Mouse (Mus musculus) Muller cell, postnatal 12 days (primary cell): ENCODE results near the gene Ext2.

Source experiments
- DNase-seq: peaks from one replicate; pipeline ENCODE4 v3.0.0-alpha.2; 2015; ENCODE audit errors: inconsistent ontology term

The Ext2 gene

GRCm38 (mm10) chr2:93777056-93777430, 45.3 kb downstream of the Ext2 start:
- no peak for DNase-seq

GRCm38 (mm10) chr2:93776267-93777055, 45.9 kb downstream of the Ext2 start:
- DNase-seq: peak; percentile 75

GRCm38 (mm10) chr2:93775431-93775830, 46.9 kb downstream of the Ext2 start:
- no peak for DNase-seq

GRCm38 (mm10) chr2:93774946-93775345, 47.4 kb downstream of the Ext2 start:
- DNase-seq: peak; percentile 61

- DNase-seq: no peak
These were observed 49.6 kb downstream of the Ext2 start for GRCm38 (mm10) chr2:93772765-93773085.

GRCm38 (mm10) chr2:93772054-93772764, 50.2 kb downstream of the Ext2 start:
- DNase-seq: no peak

- DNase-seq: no peak
These were observed 51.5 kb downstream of the Ext2 start for GRCm38 (mm10) chr2:93770895-93771294.

- DNase-seq: no peak
These were observed 52.5 kb downstream of the Ext2 start for GRCm38 (mm10) chr2:93769875-93770274.

GRCm38 (mm10) chr2:93765721-93766120, 56.6 kb downstream of the Ext2 start:
- no peak for DNase-seq

- no peak for DNase-seq
These were observed 58.2 kb downstream of the Ext2 start for GRCm38 (mm10) chr2:93764211-93764610.

- DNase-seq: no peak
These were observed 62.0 kb downstream of the Ext2 start for GRCm38 (mm10) chr2:93760389-93760788.

GRCm38 (mm10) chr2:93759173-93759572, 63.2 kb downstream of the Ext2 start:
- no peak for DNase-seq

GRCm38 (mm10) chr2:93758298-93758697, 64.1 kb downstream of the Ext2 start:
- DNase-seq: no peak

- no peak for DNase-seq
These were observed 68.0 kb downstream of the Ext2 start for GRCm38 (mm10) chr2:93754366-93754765.

- no peak for DNase-seq
These were observed 69.1 kb downstream of the Ext2 start for GRCm38 (mm10) chr2:93753147-93753758.

GRCm38 (mm10) chr2:93749709-93750108, 72.7 kb downstream of the Ext2 start:
- no peak for DNase-seq

GRCm38 (mm10) chr2:93747538-93748126, 74.7 kb downstream of the Ext2 start:
- DNase-seq: no peak

GRCm38 (mm10) chr2:93746620-93747019, 75.7 kb downstream of the Ext2 start:
- DNase-seq: no peak

- no peak for DNase-seq
These were observed 76.2 kb downstream of the Ext2 start for GRCm38 (mm10) chr2:93746162-93746561.

- no peak for DNase-seq
These were observed 76.6 kb downstream of the Ext2 start for GRCm38 (mm10) chr2:93745741-93746140.

GRCm38 (mm10) chr2:93744346-93745229, 77.8 kb downstream of the Ext2 start:
- DNase-seq: peak; percentile 12
